Mouse (Mus musculus): ENCODE measurements around the gene Phf5a.

Gene Phf5a

GRCm38 (mm10) chr15:81828426-81829207 is 43.1 kb downstream of the Phf5a start:
- no peak for DNase-seq (ENCODE audit: low spot score)

- no peak for DNase-seq (ENCODE audit: low spot score)
These were observed 46.9 kb downstream of the Phf5a start for GRCm38 (mm10) chr15:81824832-81825231.

- DNase-seq (ENCODE audit: low spot score): no peak
These were observed 49.1 kb downstream of the Phf5a start for GRCm38 (mm10) chr15:81822631-81823030.

GRCm38 (mm10) chr15:81818404-81818803 is 53.3 kb downstream of the Phf5a start:
- no peak for DNase-seq (ENCODE audit: low spot score)

GRCm38 (mm10) chr15:81814716-81815370 is 56.9 kb downstream of the Phf5a start:
- DNase-seq (ENCODE audit: low spot score): no peak

Measured in urinary bladder, postnatal 14 days (tissue).